Mouse (Mus musculus) liver, postnatal 0 days (tissue): ENCODE data around the gene Slfn3. TPM values are rescaled to one million over a fixed set of nuclear protein-coding genes. Genes with fewer than 3 reads are reported as not detected.
A peak's percentile ranks its signal among the peaks of the same experiment; 100 is the strongest.

Source experiments
- ATAC-seq: fragments of 200-750 bp; cut with Nextera tagmentation; 2 replicates; pipeline ENCODE4 v1.8.0; 2017; ENCODE audit warnings: mild to moderate bottlenecking, moderate library complexity
- DNase-seq: peaks from one replicate; pipeline ENCODE4 v3.0.0-alpha.2; 2016
- H3K27ac ChIP-seq: fragments of 300-500 bp; sonication (generic); 2 replicates; pipeline ENCODE4 v1.5.1; 2014; ENCODE audit warnings: antibody characterized with exemption, moderate library complexity, mild to moderate bottlenecking, low read depth
- H3K27me3 ChIP-seq: fragments of 300-500 bp; sonication (generic); 2 replicates; pipeline ENCODE4 v1.6.1; 2014; ENCODE audit warnings: low read length, control low read depth, mixed read lengths; ENCODE audit not compliant: insufficient read depth
- H3K36me3 ChIP-seq: fragments of 300-500 bp; sonication (generic); replicated peaks from 2 replicates; pipeline ENCODE4 v1.6.1; 2014; ENCODE audit warnings: mild to moderate bottlenecking, control low read depth, low read length, moderate library complexity, mixed read lengths; ENCODE audit not compliant: insufficient read depth
- H3K4me1 ChIP-seq: fragments of 300-500 bp; sonication (generic); 2 replicates; pipeline ENCODE4 v1.6.1; 2014; ENCODE audit warnings: antibody characterized with exemption, mild to moderate bottlenecking, control low read depth; ENCODE audit not compliant: insufficient read depth
- H3K4me2 ChIP-seq: fragments of 300-500 bp; sonication (generic); 2 replicates; pipeline ENCODE4 v1.6.1; 2014; ENCODE audit warnings: low read depth, mild to moderate bottlenecking, low read length, moderate library complexity, mixed read lengths
- H3K4me3 ChIP-seq: fragments of 300-500 bp; sonication (generic); 2 replicates; pipeline ENCODE4 v1.5.1; 2014; ENCODE audit warnings: low read depth, low read length
- H3K9ac ChIP-seq: fragments of 300-500 bp; sonication (generic); replicated peaks from 2 replicates; pipeline ENCODE4 v1.6.1; 2014; ENCODE audit warnings: mild to moderate bottlenecking, moderate library complexity
- H3K9me3 ChIP-seq: fragments of 300-500 bp; sonication (generic); 2 replicates; pipeline ENCODE4 v1.6.1; 2016; ENCODE audit warnings: mild to moderate bottlenecking, control low read depth, low read length, mixed read lengths
- CTCF ChIP-seq: sonication (generic); IDR thresholded peaks from 2 replicates; pipeline ENCODE4 v1.5.1; 2016; ENCODE audit warnings: antibody characterized with exemption, low read depth
- EP300 ChIP-seq: IDR thresholded peaks from 2 replicates; pipeline ENCODE4 v1.6.1; 2016; ENCODE audit warnings: antibody characterized with exemption, low read depth, mild to moderate bottlenecking
- WGBS: fragments of 180-500 bp; shearing (Covaris S2); extraction: QIAGEN DNeasy Blood & Tissue Kit; methylation state at CpG from one replicate; pipeline ENCODE4 v1.1.7; 2014; ENCODE audit not compliant: insufficient replicate concordance; 5-methylcytosine and 5-hydroxymethylcytosine counted together
- polyA plus RNA-seq: library from polyadenylated mRNA; unstranded; fragments of >200 nt; fragmentation: Nextera tagmentation; extraction: Ambion mirVana; gene quantifications from 2 replicates; pipeline ENCODE4 v1.2.1, GENCODE M21; 2015

Slfn3 gene
- polyA plus RNA-seq, 1 experiment from 2014 or later = 1.1 TPM

- TF ChIP-seq CTCF (no peak), EP300 (peak; percentile 93)
- Histone ChIP-seq H3K36me3 (no peaks in the 10 kb centered on the region), H3K4me2 (peak overlapping the region; percentile 42), H3K27ac (peak overlapping the region; percentile 84), H3K9ac (0 out of 2 replicates have a peak overlapping the region, but pooled peaks have one; percentile 41), H3K4me3 (0 out of 2 replicates have a peak overlapping the region, but pooled peaks have one; percentile 6), H3K4me1 (peaks cover 7% of the 10 kb centered on the region), H3K9me3 (no peaks in the 10 kb centered on the region), H3K27me3 (no peaks in the 10 kb centered on the region)
- ATAC-seq (peak; percentile 96), DNase-seq (peak; percentile 39)
- 63% methylated on average over 1 of the region's 1 CpGs for WGBS
Observed at GRCm38 (mm10) chr11:83262673-83263072, 71.5 kb downstream of the Slfn3 start.

DNA sequence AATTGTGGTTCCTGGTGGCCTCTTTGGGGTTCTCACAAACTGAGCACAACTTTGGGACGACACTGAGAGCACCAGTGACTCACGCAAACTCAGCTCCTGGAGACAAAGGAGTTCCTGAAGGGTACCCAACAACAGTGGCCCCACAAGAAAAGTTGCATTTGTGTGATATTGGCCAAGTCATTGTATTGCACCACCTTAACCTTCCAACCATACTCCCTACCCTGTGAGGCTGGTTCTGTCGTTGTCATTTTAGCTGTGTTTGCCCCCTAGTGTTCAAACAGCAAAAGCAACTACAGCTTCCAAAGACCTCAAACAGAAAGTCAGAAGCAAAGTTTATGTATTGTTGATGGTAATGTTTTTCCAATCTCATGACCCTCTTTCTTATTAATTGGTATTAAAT is 72.0 kb downstream of the Slfn3 start:
- Histone ChIP-seq H3K9ac (0 out of 2 replicates have a peak overlapping the region, but pooled peaks have one; percentile 41), H3K4me3 (0 out of 2 replicates have a peak overlapping the region, but pooled peaks have one; percentile 6), H3K4me2 (peak overlapping the region; percentile 42), H3K9me3 (no peaks in the 10 kb centered on the region), H3K4me1 (peaks cover 7% of the 10 kb centered on the region), H3K27me3 (no peaks in the 10 kb centered on the region), H3K27ac (peak overlapping the region; percentile 84), H3K36me3 (no peaks in the 10 kb centered on the region)
- 32% methylated on average over 3 of the region's 3 CpGs for WGBS
- TF ChIP-seq CTCF = peak; percentile 88
- TF ChIP-seq EP300 = no peak
- peak; percentile 91 for ATAC-seq
- peak; percentile 39 for DNase-seq

Other genes starting within 250 kb of the Slfn3 start
- 4.5 and 5.1 TPM in 2 replicates for gene Slfn5, start 240.0 kb upstream of the Slfn3 start, polyA plus RNA-seq
- gene Slfn9, start 199.5 kb upstream of the Slfn3 start, polyA plus RNA-seq = 1.8 and 2.2 TPM in 2 replicates
- gene Slfn8, start 170.5 kb upstream of the Slfn3 start, polyA plus RNA-seq = 0.76 and 1.0 TPM in 2 replicates
- gene Slfn2, start 126.2 kb upstream of the Slfn3 start, polyA plus RNA-seq = 22.3 and 22.7 TPM in 2 replicates
- 2.6 and 2.8 TPM in 2 replicates for gene Slfn1, start 74.5 kb upstream of the Slfn3 start, polyA plus RNA-seq
- gene Slfn4, start 16.1 kb upstream of the Slfn3 start, polyA plus RNA-seq = 2.7 and 3.1 TPM in 2 replicates
- 14.3 and 14.8 TPM in 2 replicates for gene Slfn14, start 95.4 kb downstream of the Slfn3 start, polyA plus RNA-seq
- gene Ap2b1, start 107.7 kb downstream of the Slfn3 start, polyA plus RNA-seq = 7.6 and 8.3 TPM in 2 replicates
- 6.8 and 7.1 TPM in 2 replicates for gene Pex12, start 111.3 kb downstream of the Slfn3 start, polyA plus RNA-seq
- 0.05 TPM in 1 of 2 replicates, not detected in the other for gene Rasl10b, start 217.8 kb downstream of the Slfn3 start, polyA plus RNA-seq
- not detected in 2 replicates for gene Gas2l2, start 238.1 kb downstream of the Slfn3 start, polyA plus RNA-seq
- 2.6 and 3.1 TPM in 2 replicates for gene 1700020L24Rik, start 246.3 kb downstream of the Slfn3 start, polyA plus RNA-seq